Mouse (Mus musculus) bone marrow macrophage, adult 2 months (primary cell): Measurements from ENCODE around the gene Usf2.
"Not testable (repeated sequence)": the region's sequence is repeated elsewhere in the genome, so short reads cannot be mapped to it uniquely, and the experiment has no call there.

Experiments
- CTCF ChIP-seq: IDR thresholded peaks from 2 replicates; pipeline ENCODE4 v1.5.1; 2012; ENCODE audit warnings: low read depth, mild to moderate bottlenecking, low read length, moderate library complexity
- POLR2A ChIP-seq: IDR thresholded peaks from 2 replicates; pipeline ENCODE4 v1.6.1; 2012; ENCODE audit warnings: mild to moderate bottlenecking, low read depth, low read length, borderline replicate concordance

- not testable (repeated sequence) for TF ChIP-seq POLR2A, CTCF
Observed at GRCm38 (mm10) chr7:30940070-30940469, 16.5 kb downstream of the Usf2 start.
